Mouse (Mus musculus) frontal cortex, adult (tissue): ENCODE results near the gene Capzb.

ENCODE experiments used
- ATAC-seq: cut with Nextera tagmentation; 2 replicates; pipeline ENCODE4 v1.9.2; 2017; ENCODE audit warnings: mild to moderate bottlenecking, moderate library complexity, mixed read lengths; ENCODE audit not compliant: low TSS enrichment

Capzb gene

GRCm38 (mm10) chr4:139192499-139193175 is at the start of gene Capzb:
Gene Capzb, plus strand, starts transcription at chr4:139192899.
- peak; percentile 94 for ATAC-seq

DNA sequence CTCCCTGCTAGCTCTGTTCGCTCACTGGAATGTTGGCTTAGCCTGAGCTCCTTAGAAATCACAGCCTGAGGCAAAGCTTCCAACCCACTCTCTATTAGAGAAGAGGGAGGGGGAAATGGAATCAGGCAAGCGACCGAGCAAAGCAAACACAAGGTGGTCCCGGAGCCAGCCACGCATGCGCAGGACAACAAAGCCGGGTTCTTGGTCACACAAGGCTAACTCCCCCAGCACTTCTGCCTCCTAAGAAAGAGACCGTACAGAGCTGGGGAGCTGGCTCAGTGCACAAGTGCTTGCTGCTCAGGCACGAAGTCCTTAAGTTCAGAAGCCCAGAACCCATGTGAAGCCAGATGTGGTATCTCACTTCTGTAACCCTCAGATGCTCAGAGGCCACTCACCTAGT is 49.7 kb upstream of the Capzb start:
- no peak for ATAC-seq

DNA sequence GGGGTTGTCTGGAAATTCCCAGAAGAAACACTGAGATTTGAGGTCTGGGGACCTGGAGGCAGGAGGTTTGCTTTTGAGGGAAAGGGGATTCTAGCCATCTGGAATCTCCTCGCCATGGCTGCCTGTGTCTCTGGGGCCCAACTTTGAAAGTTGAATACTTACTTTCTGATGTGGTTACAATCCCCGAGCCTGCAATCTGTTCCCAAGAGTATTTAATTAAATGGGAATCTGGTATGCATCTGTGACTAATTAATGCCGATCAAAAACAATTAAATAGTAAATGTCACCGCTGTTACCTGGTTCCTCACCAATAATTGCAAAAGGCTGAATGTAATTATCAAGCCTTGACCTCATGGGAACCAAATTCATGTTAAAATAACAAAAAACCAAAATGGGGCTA is 48.1 kb upstream of the Capzb start:
- no peak for ATAC-seq

GRCm38 (mm10) chr4:139145156-139145555 is 47.5 kb upstream of the Capzb start:
- ATAC-seq, result no peak

- peak; percentile 74; the same call in 1 of the 2 replicates for ATAC-seq
Measured at GRCm38 (mm10) chr4:139146760-139147159, 45.9 kb upstream of the Capzb start.

GRCm38 (mm10) chr4:139151370-139151769 is 41.3 kb upstream of the Capzb start:
- ATAC-seq, result no peak

GRCm38 (mm10) chr4:139154576-139155307 is 38.0 kb upstream of the Capzb start:
- ATAC-seq, result no peak

DNA sequence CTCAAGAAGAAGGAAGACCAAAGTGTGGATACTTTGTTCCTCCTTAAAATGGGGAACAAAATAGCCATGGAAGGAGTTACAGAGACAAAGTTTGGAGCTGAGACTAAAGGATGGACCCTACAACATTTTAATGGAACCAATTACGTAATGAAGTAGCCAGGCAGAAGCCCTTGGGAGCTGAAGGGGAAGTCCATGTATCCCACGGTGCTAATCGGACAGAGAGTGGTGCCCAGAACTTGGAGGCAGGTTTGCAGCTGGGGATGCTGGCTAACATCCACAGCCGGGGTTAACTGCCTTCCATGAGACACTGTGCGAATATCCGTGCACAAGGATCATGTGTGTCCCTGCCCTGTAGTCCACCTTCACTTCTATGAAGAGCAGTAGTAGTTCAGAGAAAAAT is 36.2 kb upstream of the Capzb start:
- no peak for ATAC-seq

DNA sequence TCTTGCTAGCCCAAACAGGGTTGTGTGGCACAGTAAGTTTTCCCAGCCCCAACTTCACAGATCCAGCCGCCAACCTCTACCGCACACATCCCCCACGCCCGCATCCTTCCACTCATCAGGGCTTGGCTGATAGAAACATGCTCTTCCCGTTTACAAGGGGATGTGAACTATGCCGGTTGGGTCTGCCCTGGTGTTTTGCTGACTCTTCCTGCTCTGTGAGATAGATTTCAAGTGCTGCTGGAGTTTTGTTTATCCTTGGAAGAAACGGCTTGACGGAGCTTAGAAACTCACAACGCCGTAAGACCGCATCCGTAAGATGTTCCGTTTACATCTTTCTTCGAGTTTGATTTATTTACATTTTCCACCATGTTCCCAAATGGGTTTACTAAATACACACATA is 34.3 kb upstream of the Capzb start:
- ATAC-seq, result no peak

DNA sequence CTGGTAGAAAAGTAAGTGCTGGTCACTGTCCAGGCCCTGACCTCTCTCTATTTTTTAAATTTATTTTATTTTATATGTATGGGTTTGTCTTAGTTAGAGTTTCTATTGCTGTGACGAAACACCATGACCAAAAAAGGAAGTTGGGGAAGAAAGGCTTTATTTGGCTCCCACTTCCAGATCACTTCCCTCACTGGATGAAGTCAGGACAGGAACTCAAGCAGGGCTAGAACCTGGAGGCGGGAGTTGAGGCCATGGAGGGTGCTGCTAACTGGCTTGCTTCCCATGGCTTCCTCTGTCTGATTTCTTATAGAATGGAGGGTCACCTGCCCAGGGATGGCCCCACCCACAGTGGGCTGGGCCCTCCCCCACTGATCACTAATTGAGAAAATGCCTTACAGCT is 31.6 kb upstream of the Capzb start:
- no peak for ATAC-seq

DNA sequence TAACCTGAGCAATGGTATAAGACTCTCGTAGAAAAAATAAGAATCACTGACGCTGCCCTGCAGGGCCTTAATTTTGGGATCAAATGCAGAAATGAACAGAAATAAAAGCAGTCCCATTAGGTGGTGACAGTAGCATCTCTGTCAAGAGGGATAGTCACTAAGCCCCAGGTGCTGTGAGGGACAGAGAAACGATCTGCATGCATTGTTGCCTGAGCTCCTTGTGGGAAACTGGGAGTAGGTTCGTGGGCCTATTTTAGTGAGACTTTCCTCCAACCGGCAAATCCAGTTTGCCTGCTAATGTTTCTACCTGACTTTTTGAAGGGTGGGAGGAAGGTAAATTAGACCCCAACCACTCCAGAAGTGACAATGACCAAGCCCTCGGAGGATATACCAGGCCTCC is 28.6 kb upstream of the Capzb start:
- no peak for ATAC-seq

GRCm38 (mm10) chr4:139165259-139165658 is 27.4 kb upstream of the Capzb start:
- ATAC-seq, result no peak

DNA sequence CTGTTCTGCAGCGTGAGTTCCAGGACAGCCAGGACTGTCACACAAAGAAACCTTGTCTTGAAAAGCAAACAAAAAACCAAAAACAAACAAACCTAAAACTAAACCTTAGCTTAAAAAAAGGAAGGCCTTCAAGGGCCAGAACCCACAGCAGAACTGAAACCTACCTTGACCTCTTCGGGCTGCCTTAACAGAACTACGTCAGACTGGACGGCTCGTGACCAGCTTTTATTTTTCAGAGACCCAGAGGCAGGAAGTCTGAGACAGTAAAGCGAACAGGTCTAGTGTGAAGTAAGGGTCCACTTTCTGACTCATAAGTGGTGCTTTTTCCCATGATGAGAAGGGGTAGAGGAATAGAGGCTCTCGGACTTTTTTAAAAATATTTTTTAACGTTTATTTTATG is 26.5 kb upstream of the Capzb start:
- no peak for ATAC-seq

GRCm38 (mm10) chr4:139167107-139167506 is 25.6 kb upstream of the Capzb start:
- no peak for ATAC-seq

- ATAC-seq, result no peak
Measured at GRCm38 (mm10) chr4:139168985-139169747, 23.5 kb upstream of the Capzb start.

DNA sequence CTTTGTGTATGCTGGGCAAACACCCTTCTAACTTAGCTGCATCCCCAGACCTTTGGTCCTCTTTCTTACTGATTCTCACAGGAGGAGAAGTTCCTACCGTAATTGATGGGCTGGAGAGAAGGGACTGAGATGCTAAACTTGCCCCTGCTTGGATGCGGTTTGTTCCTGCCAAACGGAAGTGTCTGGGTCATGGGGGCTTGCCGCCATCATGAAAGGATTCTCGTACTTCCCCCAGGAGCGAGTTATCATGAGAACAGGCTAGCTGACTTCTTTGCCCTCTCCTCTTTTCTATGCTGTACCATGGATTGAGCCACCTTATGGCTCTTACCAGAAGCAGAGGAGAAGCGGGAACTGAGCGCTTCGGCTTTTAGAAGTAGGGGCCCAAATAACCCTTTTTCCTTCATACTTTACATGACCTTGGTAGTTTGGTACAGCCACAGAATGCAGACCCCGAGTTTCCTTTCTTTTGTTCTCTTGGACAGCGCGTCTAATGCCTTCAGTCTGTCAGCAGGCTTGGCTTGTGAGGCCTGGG is 22.9 kb upstream of the Capzb start:
- no peak for ATAC-seq

GRCm38 (mm10) chr4:139175061-139175971 is 17.4 kb upstream of the Capzb start:
- no peak for ATAC-seq

DNA sequence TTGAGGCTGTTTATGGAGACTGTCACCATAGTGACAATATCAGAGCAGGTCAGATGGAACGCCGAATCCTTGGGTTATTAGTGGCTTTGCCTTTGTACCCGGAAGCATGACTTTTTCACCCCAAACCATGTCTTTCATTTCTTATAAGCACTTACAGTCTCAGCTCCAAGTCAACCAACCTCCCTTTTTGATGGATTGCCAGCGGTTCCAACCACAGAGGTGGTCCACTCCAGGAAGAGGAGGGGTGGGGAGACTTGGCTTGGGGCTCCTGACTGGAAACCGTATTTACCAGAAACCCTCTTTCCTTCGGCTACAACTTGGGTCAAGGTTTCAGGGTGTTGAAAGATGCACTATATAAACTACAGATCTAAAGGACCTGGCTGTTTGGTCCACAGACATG is 16.7 kb upstream of the Capzb start:
- ATAC-seq, result no peak

DNA sequence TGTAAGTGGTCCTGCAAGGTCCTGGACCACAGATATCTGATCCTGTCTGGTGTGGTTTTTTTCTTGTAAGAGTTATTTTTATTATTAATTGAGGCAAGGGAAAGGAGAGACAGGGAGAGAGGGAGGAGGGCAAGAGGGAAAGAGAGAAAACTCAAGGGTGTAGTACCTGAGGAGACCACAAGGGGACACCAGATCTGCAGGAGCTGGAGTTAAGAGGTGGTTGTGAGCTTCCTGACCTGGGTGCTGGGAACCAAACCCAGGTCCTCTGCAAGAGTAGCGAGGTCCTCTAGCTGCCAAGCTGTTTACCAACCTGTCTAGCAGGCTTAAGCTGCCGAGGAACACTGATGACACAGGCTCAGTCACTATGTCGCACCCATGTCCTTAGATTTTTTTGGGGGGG is 14.8 kb upstream of the Capzb start:
- ATAC-seq, result no peak

- no peak for ATAC-seq
Measured at GRCm38 (mm10) chr4:139178377-139178776, 14.3 kb upstream of the Capzb start.

GRCm38 (mm10) chr4:139179218-139179617 is 13.5 kb upstream of the Capzb start:
- no peak for ATAC-seq
